Mouse (Mus musculus) ZHBTc4 (cell line): Measurements from ENCODE around the gene Arhgef26.
A peak's percentile ranks its signal among the peaks of the same experiment; 100 is the strongest.

Source experiments
- DNase-seq: peaks from one replicate; pipeline ENCODE4 v3.0.0-alpha.2; 2011; ENCODE audit warnings: low read depth, low spot score

The Arhgef26 gene

GRCm38 (mm10) chr3:62447151-62447550, 109.0 kb downstream of the Arhgef26 start:
- no peak for DNase-seq

- DNase-seq = peak; percentile 13
Measured at GRCm38 (mm10) chr3:62449871-62450496, 111.8 kb downstream of the Arhgef26 start.

- DNase-seq = peak; percentile 59
Measured at GRCm38 (mm10) chr3:62452961-62453360, 114.8 kb downstream of the Arhgef26 start.

GRCm38 (mm10) chr3:62454096-62454495, 116.0 kb downstream of the Arhgef26 start:
- DNase-seq = no peak

GRCm38 (mm10) chr3:62455854-62456253, 117.7 kb downstream of the Arhgef26 start:
- peak; percentile 16 for DNase-seq

GRCm38 (mm10) chr3:62458284-62459013, 120.3 kb downstream of the Arhgef26 start:
- peak; percentile 71 for DNase-seq

GRCm38 (mm10) chr3:62459483-62459882, 121.3 kb downstream of the Arhgef26 start:
- DNase-seq = no peak

- DNase-seq = no peak
Measured at GRCm38 (mm10) chr3:62464276-62464675, 126.1 kb downstream of the Arhgef26 start.

GRCm38 (mm10) chr3:62470179-62470578, 132.0 kb downstream of the Arhgef26 start:
- no peak for DNase-seq

- DNase-seq = no peak
Measured at GRCm38 (mm10) chr3:62484340-62484739, 146.2 kb downstream of the Arhgef26 start.

- no peak for DNase-seq
Measured at GRCm38 (mm10) chr3:62492568-62492967, 154.4 kb downstream of the Arhgef26 start.

GRCm38 (mm10) chr3:62499327-62499726, 161.2 kb downstream of the Arhgef26 start:
- DNase-seq = no peak

GRCm38 (mm10) chr3:62505166-62505900, 167.2 kb downstream of the Arhgef26 start:
- no peak for DNase-seq

- peak; percentile 97 for DNase-seq
Measured at GRCm38 (mm10) chr3:62506488-62507205, 168.5 kb downstream of the Arhgef26 start, which contains the start of gene Dhx36. Gene Dhx36, minus strand, starts transcription at chr3:62507004.

GRCm38 (mm10) chr3:62507206-62507647, 169.1 kb downstream of the Arhgef26 start:
- DNase-seq = no peak
